9 mouse cellular contexts compared by ENCODE assay signal in genomic region chr2:152951065-152951849, GRCm38 (mm10). TPM values are rescaled to one million over a fixed set of nuclear protein-coding genes. Genes with fewer than 3 reads are reported as not detected.
DNase-seq lines count a peak whose midpoint lies in the region; ATAC-seq and TF ChIP-seq lines count a peak whose summit lies in the region.
"Had no signal": no experiment of that assay in that cellular context is flagged by ENCODE, and none has a peak within 500 bp of the region (broad histone marks: within the 10 kb centered on the region; RNA-seq: fewer than 3 reads in every experiment).

Gene Dusp15 (minus strand): TSS chr2:152951698.

- no peaks in the 10 kb centered on the region for H3K36me3 ChIP-seq in C2C12 (ENCODE audit: control insufficient read depth, insufficient read depth)
- H3K36me3 ChIP-seq in embryonic facial prominence, embryonic 12.5 days: no peaks in the 10 kb centered on the region
- H3K36me3 ChIP-seq in hindbrain, embryonic 11.5 days (ENCODE audit: control insufficient read depth, insufficient read depth, low read length): no peaks in the 10 kb centered on the region

- H3K4me2 ChIP-seq in embryonic facial prominence, embryonic 12.5 days (replicated peaks): peak within 1 kb of the TSS; percentile 82
- peak within 1 kb of the TSS; percentile 95 for H3K4me2 ChIP-seq in hindbrain, embryonic 11.5 days (replicated peaks; ENCODE audit: low read depth, low read length)

- H3K4me3 ChIP-seq in C2C12 (ENCODE audit: insufficient read depth, poor library complexity, severe bottlenecking): no peak within 1 kb of the TSS
- peak within 1 kb of the TSS; percentile 63 for H3K4me3 ChIP-seq in embryonic facial prominence, embryonic 12.5 days
- H3K4me3 ChIP-seq in hindbrain, embryonic 11.5 days (ENCODE audit: low read depth, low read length): peak within 1 kb of the TSS; percentile 67
- H3K4me3 ChIP-seq: erythroblast, embryonic 14.5 days had no signal

- peaks cover 86% of the 10 kb centered on the region for H3K27me3 ChIP-seq in C2C12 (ENCODE audit: control insufficient read depth, insufficient read depth, insufficient read length)
- H3K27me3 ChIP-seq in embryonic facial prominence, embryonic 12.5 days: peaks cover 58% of the 10 kb centered on the region
- peaks cover 13% of the 10 kb centered on the region for H3K27me3 ChIP-seq in hindbrain, embryonic 11.5 days (ENCODE audit: control insufficient read depth, insufficient read depth, low read length)

- peak within 1 kb of the TSS; percentile 15 for H3ac ChIP-seq in C2C12 (ENCODE audit: control insufficient read depth, insufficient read length, low read depth)

- no peak for TF ChIP-seq CTCF in C2C12 (IDR thresholded peaks at IDR 0.05; ENCODE audit: control insufficient read depth, insufficient read depth, insufficient read length)

- H3K79me3 ChIP-seq in C2C12 (ENCODE audit: low read depth): no peaks in the 10 kb centered on the region

- H3K9me3 ChIP-seq in embryonic facial prominence, embryonic 12.5 days: no peaks in the 10 kb centered on the region
- no peaks in the 10 kb centered on the region for H3K9me3 ChIP-seq in hindbrain, embryonic 11.5 days (ENCODE audit: control insufficient read depth, low read length)

- peak; percentile 27 for DNase-seq in R1 (ENCODE audit: low read depth, low spot score)
- peak; percentile 66 for DNase-seq in hindbrain, embryonic 11.5 days (ENCODE audit: low spot score)
- DNase-seq in left cerebral cortex, adult 9 months (ENCODE audit: low spot score in 2 of 2): peak; percentile 25 to 63
- peak; percentile 73 for DNase-seq in neural tube, embryonic 10.5 days (ENCODE audit: extremely low spot score, low spot score)
- peak; percentile 42 to 62 for DNase-seq in thymus, postnatal 36 days
- no peak for DNase-seq in urinary bladder, adult 2 months (ENCODE audit: low spot score)

- H3K9ac ChIP-seq in embryonic facial prominence, embryonic 12.5 days: peak within 1 kb of the TSS; percentile 64
- peak within 1 kb of the TSS; percentile 79 for H3K9ac ChIP-seq in hindbrain, embryonic 11.5 days (ENCODE audit: low read depth, low read length)

- under 1% methylated on average over 49 of the region's 54 CpGs for WGBS in embryonic facial prominence, embryonic 12.5 days
- WGBS in hindbrain, embryonic 11.5 days: under 1% methylated on average over 50 of the region's 54 CpGs

- peak; percentile 43; the same call in 1 of the 2 replicates for ATAC-seq in embryonic facial prominence, embryonic 12.5 days (ENCODE audit: insufficient number of reproducible peaks, insufficient read depth, low FRiP score, low TSS enrichment)
- peak; percentile 74 for ATAC-seq in hindbrain, embryonic 11.5 days (ENCODE audit: low FRiP score)

- 0 out of 2 replicates have a peak, but pooled peaks cover 7% of the 10 kb centered on the region for H3K4me1 ChIP-seq in embryonic facial prominence, embryonic 12.5 days
- peaks cover 6% of the 10 kb centered on the region; the same call in 1 of the 2 replicates for H3K4me1 ChIP-seq in hindbrain, embryonic 11.5 days (replicated peaks; ENCODE audit: control insufficient read depth, insufficient read depth, low read length)

- no peak within 1 kb of the TSS for H3K27ac ChIP-seq in embryonic facial prominence, embryonic 12.5 days
- peak within 1 kb of the TSS; percentile 53; the same call in 1 of the 2 replicates for H3K27ac ChIP-seq in hindbrain, embryonic 11.5 days (ENCODE audit: low read depth, low read length)

- H3K79me2 ChIP-seq in C2C12 (ENCODE audit: control insufficient read depth, insufficient read depth): no peaks in the 10 kb centered on the region

TF ChIP-seq in C2C12, 6 proteins besides CTCF, POLR2A, EP300 and RAD21:
- TF ChIP-seq FOSL1 (IDR thresholded peaks at IDR 0.05; ENCODE audit: insufficient read depth, low read length, poor library complexity, severe bottlenecking) (no peak), USF1 (IDR thresholded peaks at IDR 0.05; ENCODE audit: low read depth) (no peak), CEBPB (IDR thresholded peaks at IDR 0.05; ENCODE audit: low read depth) (no peak), MYOG (IDR thresholded peaks at IDR 0.05; ENCODE audit: control insufficient read depth, extremely low read depth, insufficient read length) (no peak), MAX (IDR thresholded peaks at IDR 0.05) (no peak), MYOD1 (IDR thresholded peaks at IDR 0.05; ENCODE audit: control insufficient read depth, insufficient read length, low read depth) (no peak)
TF ChIP-seq in C2C12: peak in this region for 0.

RNA-seq across cellular contexts. Expression of gene Dusp15, which starts in this region (rescaled TPM):
- 0.06 TPM for polyA plus RNA-seq in C2C12 (2012; fragmentation: generic; extraction: Trizol)
- 0.90 and 1.4 TPM in 2 replicates for polyA plus RNA-seq in embryonic facial prominence, embryonic 12.5 days (2016; fragmentation: Nextera tagmentation; extraction: Ambion mirVana)
- 1.4 and 2.3 TPM in 2 replicates for polyA plus RNA-seq in hindbrain, embryonic 11.5 days (2014; fragmentation: Nextera tagmentation; extraction: Ambion mirVana)
- polyA plus RNA-seq in urinary bladder, adult 2 months (2012; rRNA removed): 0.13 and 0.61 TPM in 2 replicates
- polyA plus RNA-seq: erythroblast, embryonic 14.5 days had no signal
